Mouse (Mus musculus): ENCODE measurements at regions not wholly inside any gene's neighbourhood (a gene's known extent, or its start where the extent isn't known, plus 50 kb on each side); places are given as distances from the start of the nearest gene placed in this dataset.

- TF ChIP-seq USF1 (IDR thresholded peaks at IDR 0.05; ENCODE audit: low read depth) (no peak), POLR2A (IDR thresholded peaks at IDR 0.05; ENCODE audit: insufficient read length, low read depth) (no peak)
Measured at GRCm38 (mm10) chr14:78420176-78420575, 112.3 kb upstream of the Tnfsf11 start.

All from myocyte (in vitro differentiated cells).